Mouse (Mus musculus) heart, postnatal 25 days (tissue): ENCODE data around the gene Phospho1. TPM values are rescaled to one million over a fixed set of nuclear protein-coding genes. Genes with fewer than 3 reads are reported as not detected.
A peak's percentile ranks its signal among the peaks of the same experiment; 100 is the strongest.

ENCODE experiments used
- DNase-seq: peaks from one replicate; pipeline ENCODE4 v3.0.0; 2022; ENCODE audit warnings: low spot score
- intact Hi-C: fragments of 180-260 bp; cut with DNase I; formaldehyde crosslinking; loops from one replicate; pipeline ENCODE4 v1.15.1; 2025
- total RNA-seq, 2 experiments: library from RNA; stranded (reverse); gene quantifications; 2 replicates each; pipeline ENCODE4 v1.2.3; 2021

Gene Phospho1
- total RNA-seq, result 100 to 1,000 TPM; 174 to 181 TPM

DNA sequence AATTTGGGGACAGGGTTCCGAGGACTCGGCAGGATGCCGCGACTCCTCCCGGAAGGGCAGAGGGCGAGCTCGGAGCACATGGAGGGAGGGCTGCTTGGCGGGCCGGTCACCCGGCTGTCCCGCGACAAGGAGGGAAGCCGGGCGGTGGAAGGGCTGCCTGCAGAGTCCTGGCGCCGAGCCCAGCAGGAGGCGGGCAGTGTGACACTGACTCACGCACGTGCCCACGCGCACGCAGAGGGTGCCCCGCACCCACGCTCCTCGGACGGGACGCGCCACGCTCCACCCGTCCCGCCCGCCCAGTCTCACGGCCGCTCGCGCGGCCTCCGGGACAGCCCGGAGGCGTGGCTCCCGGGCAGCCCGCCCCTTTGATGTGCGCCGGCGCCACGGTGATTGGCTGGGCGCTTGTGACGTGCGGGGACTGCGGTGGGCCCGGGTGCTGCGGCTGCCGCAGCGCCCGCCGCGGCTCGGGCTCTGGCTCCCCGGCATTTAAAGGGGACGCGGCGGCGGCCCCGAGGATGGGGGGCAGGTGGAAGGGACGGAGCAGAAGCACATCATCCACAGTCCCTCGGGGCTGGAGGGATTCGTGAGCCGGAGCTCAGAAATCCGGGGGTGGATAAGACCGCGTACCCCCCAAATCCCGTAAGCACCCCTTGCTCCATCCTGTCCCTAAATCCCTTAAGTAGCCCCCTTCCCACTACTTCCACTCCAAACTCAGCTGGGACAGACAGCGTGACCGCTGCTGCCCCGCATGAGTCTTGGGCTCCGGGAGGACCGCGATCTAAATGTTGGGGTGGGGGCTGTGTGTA, at the start of gene Phospho1:
Phospho1 (plus strand) TSS at position 429 of the 806 bp plus-strand sequence.
- peak; percentile 90 for DNase-seq
- intact Hi-C loops, result loop anchor here (2.0 to 10.0 kb wide), 3 partner anchors 29 to 139 kb away; no protein-coding TSS in a partner anchor

GRCm38 (mm10) chr11:95777323-95778297, 46.7 kb upstream of the Phospho1 start:
- intact Hi-C loops, result no loop called here

DNA sequence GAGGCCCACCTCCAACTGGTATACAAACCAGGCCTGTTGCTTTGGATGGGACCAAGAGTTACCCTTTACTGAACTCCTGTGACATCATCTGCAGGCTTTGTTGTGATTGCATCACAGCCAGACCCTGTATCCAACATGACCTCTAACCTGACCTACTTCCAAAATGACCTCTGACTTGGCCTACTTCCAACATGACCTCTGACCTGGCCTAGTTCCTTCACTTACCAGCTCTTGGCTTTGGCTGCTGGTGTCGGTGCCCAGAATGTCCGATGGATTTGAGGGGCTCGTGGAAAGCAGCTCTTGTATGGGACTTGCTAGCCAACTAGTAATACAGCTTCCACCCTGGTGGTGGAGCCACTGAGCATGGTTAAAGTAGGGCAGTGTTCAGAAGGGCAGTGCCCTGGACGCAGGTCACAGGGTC, 45.5 kb upstream of the Phospho1 start:
- intact Hi-C loops, result no loop called here
- no peak for DNase-seq

More at GRCm38 (mm10) chr11:95777323-95778297, 46.7 kb upstream of the Phospho1 start:
- peak; percentile 40 for DNase-seq

- DNase-seq, result no peak
- intact Hi-C loops, result no loop called here
These were observed 44.9 kb upstream of the Phospho1 start for GRCm38 (mm10) chr11:95779366-95779765.

DNA sequence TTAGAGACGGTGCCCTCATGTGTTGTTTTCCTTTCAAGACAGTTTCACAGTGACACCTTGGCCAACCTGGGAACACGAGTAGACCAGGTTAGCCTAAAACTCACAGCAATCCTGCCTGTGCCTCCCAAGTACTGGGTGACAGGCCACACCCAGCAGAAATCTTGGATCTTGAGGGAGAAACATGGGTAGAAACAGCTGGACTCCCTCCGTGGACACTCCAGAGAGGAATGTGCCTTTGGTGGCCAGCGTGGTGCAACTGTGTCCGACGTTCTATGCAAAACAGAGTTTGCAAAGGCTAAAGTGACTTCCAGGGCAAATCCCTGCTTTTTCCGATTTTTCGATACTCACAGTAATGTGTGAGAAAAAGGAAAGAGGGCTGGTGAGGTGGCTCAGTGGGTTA, 43.8 kb upstream of the Phospho1 start:
- DNase-seq, result no peak

GRCm38 (mm10) chr11:95781557-95781956, 42.7 kb upstream of the Phospho1 start:
- no peak for DNase-seq
- intact Hi-C loops, result no loop called here

More for the DNA sequence above, 43.8 kb upstream of the Phospho1 start:
- intact Hi-C loops, result no loop called here

- intact Hi-C loops, result no loop called here
- no peak for DNase-seq
These were observed 40.8 kb upstream of the Phospho1 start for GRCm38 (mm10) chr11:95783457-95783856.

GRCm38 (mm10) chr11:95783958-95784357, 40.3 kb upstream of the Phospho1 start:
- DNase-seq, result no peak
- intact Hi-C loops, result no loop called here

DNA sequence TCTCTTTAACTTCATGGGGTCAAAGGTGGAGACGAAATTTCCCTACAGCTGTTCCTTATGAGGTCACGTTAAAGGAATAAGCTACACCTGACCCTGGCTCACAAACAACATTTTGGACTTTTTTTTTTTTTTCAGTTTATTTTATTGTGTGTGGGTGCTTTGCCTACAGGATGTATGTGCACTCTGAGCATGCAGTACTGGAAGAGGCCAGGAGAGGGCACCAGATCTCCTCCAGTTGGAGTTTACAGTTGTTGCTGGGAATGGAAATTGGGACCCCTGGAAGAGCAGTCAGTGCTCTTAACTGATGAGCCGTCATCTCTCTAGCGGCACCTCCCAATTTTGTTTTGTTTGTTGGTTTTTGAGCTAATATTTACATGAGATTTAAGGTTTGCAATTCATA, 38.6 kb upstream of the Phospho1 start:
- no peak for DNase-seq
- intact Hi-C loops, result no loop called here

DNA sequence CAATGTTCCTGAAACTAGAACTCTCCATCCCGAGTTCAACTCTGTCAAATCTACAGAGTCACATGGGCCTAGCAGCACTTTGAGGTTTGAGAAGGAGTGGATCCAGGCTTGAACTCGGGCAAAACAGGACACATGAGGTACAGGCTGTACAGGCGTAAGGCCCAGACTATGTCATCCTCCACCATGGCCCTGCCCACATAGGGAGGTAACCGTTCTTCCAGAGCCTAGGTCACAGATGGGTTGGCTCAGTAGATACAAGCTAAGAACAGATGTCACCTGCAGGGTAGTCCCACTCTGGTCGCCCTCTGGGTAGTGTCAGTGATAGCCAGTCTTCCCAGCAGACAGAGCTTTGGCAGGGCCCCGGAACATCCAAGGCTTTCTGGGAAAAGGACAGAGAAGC, 37.8 kb upstream of the Phospho1 start:
- DNase-seq, result no peak
- intact Hi-C loops, result no loop called here

DNA sequence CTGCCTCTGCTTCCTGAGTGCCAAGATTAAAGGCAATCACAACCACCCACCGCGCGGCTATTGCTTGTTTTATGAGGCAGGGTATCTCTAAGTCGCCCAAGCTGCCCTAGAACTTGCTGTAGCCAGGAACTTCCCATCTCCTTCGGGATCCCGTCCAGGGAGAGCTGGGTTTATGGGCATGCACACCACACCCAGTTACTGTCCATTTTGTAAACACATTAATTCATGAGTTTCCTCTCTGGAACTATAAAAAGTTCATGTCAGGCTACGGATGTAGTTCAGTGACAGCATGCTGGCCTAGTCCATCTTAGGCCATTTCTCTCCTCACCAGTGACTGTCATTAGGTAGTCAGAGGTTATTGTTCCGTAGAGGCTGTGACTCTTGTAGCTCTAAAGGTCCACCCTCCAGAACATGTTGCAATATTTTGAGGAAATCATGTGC, 34.8 kb upstream of the Phospho1 start:
- intact Hi-C loops, result no loop called here
- no peak for DNase-seq

- intact Hi-C loops, result no loop called here
- DNase-seq, result peak; percentile 28
These were observed 32.5 kb upstream of the Phospho1 start for GRCm38 (mm10) chr11:95791787-95792186.

DNA sequence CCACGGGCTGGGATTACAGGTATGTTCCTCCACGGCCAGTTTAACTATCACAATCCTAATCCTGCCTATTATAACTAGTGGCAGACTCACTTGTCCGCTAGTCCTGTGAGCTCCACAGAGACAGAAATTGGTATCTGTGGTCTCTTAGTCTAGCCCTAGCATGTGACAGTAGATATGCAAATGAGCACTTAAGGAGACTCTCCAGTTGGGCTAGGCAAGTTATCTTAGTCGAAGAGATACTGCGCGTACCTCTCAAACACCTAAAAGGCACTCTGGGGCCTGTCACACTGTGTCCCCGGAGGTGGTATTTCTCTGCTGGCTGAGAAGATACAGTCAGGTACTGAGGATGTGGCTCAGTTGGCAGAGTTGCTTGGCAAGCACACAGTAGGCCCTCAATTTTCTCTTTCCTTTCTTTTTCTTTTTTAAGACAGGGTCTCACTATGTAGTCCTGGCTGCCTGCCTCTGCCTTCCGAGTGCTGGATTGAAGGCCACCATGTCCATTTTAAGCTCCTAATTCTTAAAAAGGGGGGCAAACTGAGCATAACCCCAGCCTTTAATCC, 31.3 kb upstream of the Phospho1 start:
- intact Hi-C loops, result no loop called here
- DNase-seq, result no peak

- intact Hi-C loops, result loop anchor here (2.0 kb wide), 1 partner anchor 31 kb away; the partner anchor contains the start of gene Phospho1
- DNase-seq, result no peak
These were observed 30.1 kb upstream of the Phospho1 start for GRCm38 (mm10) chr11:95794201-95794600.

DNA sequence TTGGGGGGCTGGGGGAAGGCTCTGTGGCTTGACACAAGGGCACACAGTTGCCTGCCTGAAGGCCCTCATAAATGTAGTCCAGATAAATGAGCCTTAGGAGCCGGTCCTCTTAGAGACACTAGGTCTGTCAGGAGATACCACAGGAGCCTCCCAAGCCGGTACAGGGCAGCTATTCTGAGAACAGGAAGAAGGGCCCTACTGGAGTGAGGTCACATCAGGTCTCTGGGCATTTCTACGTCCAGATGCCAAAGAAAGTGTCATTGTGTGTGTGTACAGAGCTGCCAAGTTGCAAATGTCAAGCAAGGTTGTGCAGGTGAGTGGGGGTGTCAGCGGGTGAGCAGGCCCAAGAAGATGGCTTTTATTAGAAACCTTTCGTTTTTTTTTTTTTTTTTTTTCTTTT, 28.7 kb upstream of the Phospho1 start:
- intact Hi-C loops, result loop anchor here (2.0 kb wide), 1 partner anchor 29 kb away; the partner anchor contains the start of gene Phospho1
- DNase-seq, result no peak

DNA sequence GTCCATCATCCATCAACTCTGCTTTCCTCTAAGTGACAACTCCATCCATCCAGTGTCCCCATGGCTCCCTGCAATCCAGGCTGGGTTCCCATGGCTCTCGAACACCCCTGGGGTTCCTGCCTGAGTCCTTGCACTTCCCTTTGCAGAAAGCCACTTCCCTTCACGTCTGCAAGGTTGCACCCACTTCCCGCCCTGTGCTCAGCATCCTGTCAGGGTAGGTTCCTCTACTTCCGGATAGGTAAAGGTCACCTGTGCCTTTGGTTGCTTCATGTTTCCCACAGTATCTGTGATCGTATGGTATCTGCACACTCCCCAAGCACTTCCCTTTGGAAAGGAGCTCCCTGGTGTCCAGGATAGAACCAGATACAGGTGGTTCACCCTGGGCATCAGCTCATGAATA, 19.3 kb upstream of the Phospho1 start:
- intact Hi-C loops, result no loop called here
- no peak for DNase-seq

DNA sequence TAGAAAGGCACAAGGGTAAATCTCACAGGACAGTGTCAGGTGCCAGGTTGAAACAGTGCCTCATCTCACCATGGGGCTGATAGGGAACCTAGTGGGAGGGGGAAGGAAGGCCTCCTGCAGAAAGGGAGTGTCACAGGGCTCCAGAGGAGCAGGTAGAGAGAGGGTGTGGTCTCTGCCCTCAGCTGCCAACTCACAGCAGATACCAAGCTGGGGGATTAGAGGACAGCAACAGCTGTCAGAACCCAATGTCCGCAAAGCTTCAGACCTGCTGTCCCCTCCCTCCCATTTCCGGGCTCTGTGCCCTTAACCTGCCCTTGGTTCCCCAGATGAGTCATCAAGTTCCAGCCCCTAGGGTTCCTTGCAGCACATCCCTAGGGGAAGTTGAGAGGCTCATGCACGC, 18.8 kb upstream of the Phospho1 start:
- intact Hi-C loops, result no loop called here
- no peak for DNase-seq

- DNase-seq, result no peak
- intact Hi-C loops, result no loop called here
These were observed 16.4 kb upstream of the Phospho1 start for GRCm38 (mm10) chr11:95807884-95808283.

GRCm38 (mm10) chr11:95808448-95809011, 15.8 kb upstream of the Phospho1 start:
- intact Hi-C loops, result no loop called here
- no peak for DNase-seq

GRCm38 (mm10) chr11:95809603-95810002, 14.7 kb upstream of the Phospho1 start:
- intact Hi-C loops, result no loop called here
- no peak for DNase-seq
